Mouse (Mus musculus): Measurements from ENCODE around the gene Mrgprf.

The Mrgprf gene

GRCm38 (mm10) chr7:145301008-145301340 is 346 bp downstream of the Mrgprf start:
- DNase-seq (ENCODE audit: low read depth), result no peak

GRCm38 (mm10) chr7:145301341-145302005 is 845 bp downstream of the Mrgprf start:
- DNase-seq (ENCODE audit: low read depth), result no peak

DNA sequence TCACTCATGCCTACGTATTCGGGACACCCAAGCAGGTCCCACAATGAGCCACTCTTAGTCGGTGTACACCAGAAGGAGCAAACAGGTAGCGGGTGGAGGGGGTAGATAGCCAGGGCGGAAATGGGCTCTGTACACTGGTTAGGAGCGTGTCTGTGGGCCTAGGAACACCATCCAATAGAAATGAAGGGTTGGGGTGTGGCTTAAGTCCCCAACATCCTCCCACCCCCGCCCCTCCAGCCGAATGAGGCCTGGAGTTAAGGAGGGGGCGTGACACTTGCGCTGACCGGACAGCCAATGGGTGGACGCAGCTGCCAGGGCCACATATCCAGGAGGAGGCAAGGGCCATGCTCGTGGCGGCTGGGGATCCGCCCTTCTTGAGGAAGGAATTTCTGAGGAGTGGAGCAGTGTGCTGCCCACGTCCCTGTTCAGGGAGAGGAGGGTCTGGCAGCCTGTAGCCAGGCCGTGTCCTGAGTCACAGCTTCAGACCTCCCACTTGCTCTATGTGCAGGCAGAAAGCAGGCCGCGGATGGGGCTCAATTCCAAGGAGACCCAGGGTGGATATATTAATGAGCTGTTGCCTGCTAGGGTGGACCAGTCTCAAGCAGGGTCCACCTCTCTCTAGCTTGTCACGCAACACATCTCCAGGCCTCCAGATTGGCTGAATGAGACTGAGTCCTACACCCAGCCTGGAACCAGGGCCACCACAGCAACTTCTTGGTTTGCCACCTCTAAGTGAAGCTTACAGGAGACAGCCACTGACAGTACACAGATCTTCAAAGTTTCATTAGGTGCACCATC is 2.1 kb downstream of the Mrgprf start:
- no peak for DNase-seq (ENCODE audit: low read depth)

GRCm38 (mm10) chr7:145304153-145304552 is 3.5 kb downstream of the Mrgprf start:
- DNase-seq (ENCODE audit: low read depth), result no peak

DNA sequence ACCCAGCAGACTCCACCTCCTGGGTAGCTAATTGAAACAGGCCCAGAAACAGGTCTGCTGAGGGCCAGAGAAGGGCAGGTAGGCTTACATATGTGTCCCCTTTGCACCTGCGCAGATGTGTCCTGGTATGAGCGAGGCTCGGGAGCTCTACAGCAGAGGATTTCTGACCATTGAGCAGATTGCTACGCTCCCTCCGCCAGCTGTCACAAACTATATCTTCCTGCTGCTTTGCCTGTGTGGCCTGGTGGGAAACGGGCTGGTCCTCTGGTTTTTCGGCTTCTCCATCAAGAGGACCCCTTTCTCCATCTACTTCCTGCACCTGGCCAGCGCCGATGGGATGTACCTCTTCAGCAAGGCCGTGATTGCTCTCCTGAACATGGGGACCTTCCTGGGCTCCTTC is 7.0 kb downstream of the Mrgprf start:
- DNase-seq (ENCODE audit: low read depth), result no peak

DNA sequence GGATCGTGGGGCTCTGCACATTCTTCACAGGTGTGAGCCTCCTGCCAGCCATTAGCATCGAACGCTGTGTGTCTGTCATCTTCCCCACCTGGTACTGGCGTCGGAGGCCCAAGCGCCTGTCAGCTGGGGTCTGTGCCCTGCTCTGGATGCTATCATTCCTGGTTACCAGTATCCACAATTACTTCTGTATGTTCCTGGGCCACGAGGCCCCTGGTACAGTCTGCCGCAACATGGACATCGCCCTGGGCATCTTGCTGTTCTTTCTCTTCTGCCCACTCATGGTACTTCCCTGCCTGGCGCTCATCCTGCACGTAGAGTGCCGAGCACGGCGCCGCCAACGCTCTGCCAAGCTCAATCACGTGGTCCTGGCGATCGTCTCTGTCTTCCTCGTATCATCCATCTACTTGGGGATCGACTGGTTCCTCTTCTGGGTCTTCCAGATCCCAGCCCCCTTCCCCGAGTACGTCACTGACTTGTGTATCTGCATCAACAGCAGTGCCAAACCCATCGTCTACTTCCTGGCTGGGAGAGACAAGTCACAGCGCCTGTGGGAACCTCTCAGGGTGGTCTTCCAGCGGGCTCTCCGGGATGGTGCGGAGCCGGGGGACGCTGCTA is 7.5 kb downstream of the Mrgprf start:
- DNase-seq (ENCODE audit: low read depth), result no peak

DNA sequence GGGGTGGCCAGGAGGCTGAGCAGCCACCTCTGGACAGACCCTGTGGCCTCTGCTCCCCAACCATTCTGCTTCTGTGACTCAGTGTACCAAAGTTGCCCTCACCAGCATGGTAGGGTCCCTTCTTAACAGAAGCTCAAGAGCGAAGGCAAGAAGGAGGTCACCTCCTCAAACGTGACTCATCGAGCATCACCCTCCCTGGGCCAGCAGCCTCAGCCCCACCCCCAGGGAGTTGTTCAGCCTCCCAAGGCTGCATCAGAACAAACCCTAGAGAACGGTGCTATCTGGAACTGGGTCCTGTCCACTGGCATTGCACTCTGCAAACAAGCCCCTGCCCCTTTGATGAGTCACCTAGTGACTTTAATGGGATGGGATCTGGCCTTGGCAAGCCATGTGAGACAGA is 8.2 kb downstream of the Mrgprf start:
- DNase-seq (ENCODE audit: low read depth), result peak; percentile 24

GRCm38 (mm10) chr7:145309877-145310276 is 9.2 kb downstream of the Mrgprf start:
- DNase-seq (ENCODE audit: low read depth), result no peak

- DNase-seq (ENCODE audit: low read depth), result no peak
Observed at GRCm38 (mm10) chr7:145310526-145310925, 9.9 kb downstream of the Mrgprf start.

GRCm38 (mm10) chr7:145312137-145312536 is 11.5 kb downstream of the Mrgprf start:
- DNase-seq (ENCODE audit: low read depth), result no peak

DNA sequence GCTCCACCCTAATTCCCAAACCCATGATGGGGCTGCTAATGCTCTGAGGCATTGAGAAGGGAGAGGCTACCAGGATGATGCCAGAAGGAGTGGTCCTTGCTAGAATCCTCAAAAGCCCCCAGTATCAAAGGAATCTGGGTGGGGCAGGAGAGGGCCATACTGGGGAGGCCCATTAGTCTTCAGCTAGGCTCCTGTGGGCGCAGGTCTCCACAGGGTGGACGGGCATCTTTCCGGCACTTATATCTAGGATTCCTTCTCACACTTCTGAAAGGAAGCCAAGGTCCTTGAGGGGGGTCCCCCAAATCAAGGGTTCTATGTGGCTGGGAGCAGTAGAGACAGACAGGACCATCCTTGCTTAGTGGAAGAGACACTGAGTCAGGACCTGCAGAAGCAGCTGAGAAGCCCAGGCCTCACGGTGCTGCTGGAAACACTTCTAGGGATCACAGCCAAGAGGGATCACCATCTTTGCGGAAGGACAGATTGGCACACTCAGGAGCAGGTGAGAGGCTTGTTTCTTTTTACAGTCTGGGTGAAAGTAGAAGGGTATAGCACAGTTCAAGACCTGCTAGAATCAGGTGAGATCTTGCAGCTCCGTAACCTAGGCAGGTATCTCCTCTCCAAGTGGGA is 14.3 kb downstream of the Mrgprf start, which contains the start of gene Mrgprd:
Mrgprd (plus strand) TSS at position 51 of the 627 bp plus-strand sequence.
- no peak for DNase-seq (ENCODE audit: low read depth)

DNA sequence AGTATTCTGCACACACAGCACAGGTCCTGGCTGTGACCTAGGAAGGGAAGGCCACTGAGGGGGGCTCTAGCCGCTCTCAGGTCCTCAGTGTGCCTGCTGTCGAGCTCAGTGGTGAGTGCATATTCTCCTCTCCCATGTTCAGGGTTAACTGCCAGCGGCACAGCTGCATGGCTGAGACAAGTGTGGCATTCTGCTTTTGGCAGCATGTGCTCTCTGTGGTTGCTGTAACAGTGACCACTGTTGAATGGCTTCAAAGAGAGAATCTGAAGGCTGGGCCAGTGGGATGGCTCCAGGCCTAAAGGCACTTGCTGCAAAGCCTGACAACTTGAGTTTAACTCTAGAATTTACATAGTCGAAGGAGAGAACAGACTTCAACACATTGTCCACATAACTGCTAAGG is 16.9 kb downstream of the Mrgprf start:
- DNase-seq (ENCODE audit: low read depth), result no peak

- DNase-seq (ENCODE audit: low read depth), result no peak
Observed at GRCm38 (mm10) chr7:145319481-145319880, 18.9 kb downstream of the Mrgprf start.

DNA sequence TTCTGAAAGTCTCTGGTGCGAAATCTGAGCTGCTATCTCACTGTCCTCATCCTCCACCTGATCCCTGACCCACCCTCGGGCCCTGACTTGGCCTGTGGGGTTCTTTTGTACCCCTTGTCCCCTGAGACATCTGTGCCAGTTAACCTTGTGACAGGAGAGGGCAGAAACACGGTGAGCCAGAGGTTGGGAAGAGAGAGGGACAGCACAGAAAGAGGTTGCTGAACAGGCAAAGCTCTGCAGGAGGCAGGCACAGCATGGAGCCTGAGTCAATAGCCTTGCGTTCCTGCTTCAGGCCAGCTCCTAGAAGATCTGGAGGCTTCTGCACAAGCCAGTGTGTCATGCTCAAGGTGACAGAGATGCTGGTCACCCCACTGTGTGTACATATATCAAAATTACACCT is 23.0 kb downstream of the Mrgprf start:
- no peak for DNase-seq (ENCODE audit: low read depth)

- no peak for DNase-seq (ENCODE audit: low read depth)
Observed at GRCm38 (mm10) chr7:145325697-145326096, 25.1 kb downstream of the Mrgprf start.

GRCm38 (mm10) chr7:145329982-145330381 is 29.4 kb downstream of the Mrgprf start:
- DNase-seq (ENCODE audit: low read depth), result no peak

DNA sequence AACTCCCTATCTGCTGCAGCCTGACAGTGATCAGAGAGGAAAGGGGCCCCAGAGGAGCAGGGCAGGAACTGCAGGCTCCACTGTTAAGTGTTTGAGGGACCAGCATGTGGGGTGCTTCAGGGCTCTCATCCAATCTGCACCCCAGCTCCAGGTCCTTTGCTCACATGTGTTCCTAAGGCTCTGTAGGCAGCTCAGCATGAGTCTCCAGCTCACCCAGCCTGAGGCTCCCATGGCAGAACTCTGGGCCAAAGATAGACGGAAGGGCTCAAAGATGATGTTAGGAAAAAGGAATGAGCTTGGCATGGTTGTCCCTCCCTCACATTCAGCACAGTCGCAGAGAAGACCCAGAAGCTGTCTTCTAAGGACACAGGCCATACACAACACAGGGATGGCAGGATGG is 30.0 kb downstream of the Mrgprf start:
- no peak for DNase-seq (ENCODE audit: low read depth)

GRCm38 (mm10) chr7:145332376-145333041 is 31.9 kb downstream of the Mrgprf start:
- no peak for DNase-seq (ENCODE audit: low read depth)

GRCm38 (mm10) chr7:145333936-145334335 is 33.3 kb downstream of the Mrgprf start:
- no peak for DNase-seq (ENCODE audit: low read depth)

GRCm38 (mm10) chr7:145334428-145335027 is 33.9 kb downstream of the Mrgprf start:
- no peak for DNase-seq (ENCODE audit: low read depth)

- DNase-seq (ENCODE audit: low read depth), result no peak
Observed at GRCm38 (mm10) chr7:145335199-145335598, 34.6 kb downstream of the Mrgprf start.

All from 416B (cell line).